Mouse (Mus musculus): ENCODE data around the gene Myo1f.
A peak's percentile ranks its signal among the peaks of the same experiment; 100 is the strongest.
"Not testable (repeated sequence)": the region's sequence is repeated elsewhere in the genome, so short reads cannot be mapped to it uniquely, and the experiment has no call there.

Gene Myo1f

DNA sequence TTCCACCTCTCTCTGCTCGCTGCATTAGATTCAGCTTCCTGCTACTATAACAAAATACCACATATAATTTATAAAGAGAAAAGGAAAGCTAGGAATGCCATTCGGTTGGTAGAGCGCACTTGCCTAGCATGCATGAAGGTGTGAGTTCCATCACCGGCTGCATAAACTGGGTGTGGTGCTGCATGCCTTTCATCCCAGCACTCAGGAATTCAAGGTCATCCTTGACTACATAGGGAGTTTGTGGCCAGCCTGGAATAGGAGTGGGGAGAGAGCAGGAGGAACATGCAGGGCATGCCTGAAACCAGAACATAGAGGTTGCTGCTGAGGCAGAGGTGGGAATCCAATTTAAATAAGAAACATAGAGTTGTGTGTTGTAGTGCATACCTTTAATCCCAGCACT, 28.6 kb downstream of the Myo1f start:
- DNase-seq (ENCODE audit: low spot score in 2 of 2) = no peak

DNA sequence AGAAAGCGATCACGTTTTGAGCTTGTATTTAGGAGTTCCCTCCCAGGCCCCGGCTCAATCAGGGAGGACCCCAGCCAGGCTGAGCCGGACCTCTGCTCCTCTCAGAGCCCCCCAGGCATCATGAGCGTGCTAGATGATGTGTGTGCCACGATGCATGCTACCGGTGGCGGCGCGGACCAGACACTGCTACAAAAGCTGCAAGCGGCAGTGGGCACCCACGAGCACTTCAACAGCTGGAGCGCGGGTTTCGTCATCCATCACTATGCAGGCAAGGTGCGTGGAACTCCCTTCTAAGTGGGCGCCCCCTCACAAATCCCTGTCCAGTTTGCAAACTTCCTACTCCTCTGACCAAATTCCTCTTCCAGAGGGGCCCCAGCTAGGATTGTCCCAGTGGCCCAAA, 30.5 kb downstream of the Myo1f start:
- no peak for DNase-seq (ENCODE audit: low spot score in 2 of 2)

DNA sequence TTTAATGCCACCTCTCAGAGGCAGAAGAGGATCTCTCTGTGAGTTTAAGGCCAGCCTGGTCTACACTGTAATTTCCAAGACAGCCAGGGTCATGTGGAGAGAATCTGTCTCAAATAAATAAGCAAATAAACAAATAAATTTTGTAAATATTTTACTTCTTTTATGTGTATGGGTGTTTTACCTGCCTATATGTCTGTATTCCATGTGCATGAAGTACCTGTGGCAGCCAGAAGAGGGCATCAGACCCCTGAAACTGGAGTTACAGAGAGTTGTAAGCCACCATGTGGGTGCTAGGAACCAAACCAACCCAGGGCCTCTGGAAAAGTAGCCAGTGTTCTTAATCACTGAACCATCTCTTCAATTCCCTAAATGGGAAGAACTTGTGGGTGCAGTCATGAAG, 41.8 kb downstream of the Myo1f start:
- DNase-seq (ENCODE audit: low spot score in 2 of 2) = no peak

DNA sequence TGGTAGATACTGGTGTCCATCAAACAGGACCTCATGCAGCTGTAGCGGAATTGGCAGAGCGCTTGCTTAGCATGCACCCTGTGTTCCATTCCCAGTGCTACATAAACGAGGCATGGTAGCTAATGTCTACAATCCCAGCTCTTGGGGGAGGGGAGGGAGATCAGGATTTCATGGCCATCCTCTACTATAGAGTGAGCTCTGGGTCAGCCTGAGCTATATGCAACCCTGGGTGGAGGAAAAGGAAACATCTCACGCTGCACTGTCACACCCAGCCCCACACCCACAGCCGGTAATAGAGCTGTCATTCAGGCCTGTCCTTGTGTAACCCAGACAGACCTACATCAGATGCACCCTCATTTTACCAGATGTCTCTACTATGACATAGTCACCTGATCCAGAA, 43.0 kb downstream of the Myo1f start:
- DNase-seq (ENCODE audit: low spot score in 2 of 2) = no peak

DNA sequence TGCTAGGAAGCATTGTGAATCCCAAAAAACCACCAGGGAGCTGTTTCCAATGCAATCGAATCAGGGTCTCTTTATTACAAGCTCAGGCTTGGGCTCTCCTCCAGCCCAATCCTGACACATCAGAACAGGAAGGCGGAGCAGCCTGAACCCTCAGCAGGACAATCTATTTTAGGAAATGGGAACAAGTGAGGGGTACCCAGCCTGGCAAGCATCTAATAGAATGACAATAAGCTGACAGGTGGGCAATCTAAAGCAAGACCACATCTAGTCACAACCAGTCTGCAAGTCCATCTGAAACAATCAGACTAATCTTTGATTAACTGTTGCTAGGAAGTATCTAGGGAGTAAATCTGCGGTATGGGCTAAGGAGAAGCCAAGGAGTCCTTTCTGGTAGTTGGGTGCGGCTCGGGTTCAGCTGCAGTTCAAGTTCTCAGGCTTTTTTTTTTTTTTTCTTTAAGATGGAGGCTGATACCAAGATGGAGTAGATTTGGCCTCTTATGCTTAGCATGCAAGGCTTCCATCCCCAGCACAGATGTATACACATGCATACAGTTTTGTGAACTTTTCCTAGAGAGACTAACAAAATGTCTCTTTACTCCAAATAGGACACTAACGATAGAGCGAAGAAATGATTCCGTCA, 44.4 kb downstream of the Myo1f start:
- no peak for DNase-seq (ENCODE audit: low spot score in 2 of 2)

DNA sequence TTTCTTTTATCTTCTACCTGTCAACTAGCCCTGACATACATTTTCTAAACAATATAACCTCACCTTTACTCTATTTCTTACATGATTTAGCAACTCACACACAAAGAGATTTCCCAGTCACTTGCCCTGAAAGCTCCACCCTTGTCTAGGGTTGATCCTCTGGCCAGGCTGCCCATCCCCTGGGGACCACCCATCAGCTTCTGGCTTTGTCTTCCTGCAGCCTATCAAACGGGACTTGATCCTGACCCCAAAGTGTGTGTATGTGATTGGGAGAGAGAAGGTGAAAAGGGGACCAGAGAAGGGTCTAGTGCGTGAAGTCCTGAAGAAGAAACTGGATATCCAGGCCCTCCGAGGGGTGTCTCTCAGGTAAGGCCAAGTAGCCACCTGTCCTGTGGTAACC, 45.3 kb downstream of the Myo1f start:
- no peak for DNase-seq (ENCODE audit: low spot score in 2 of 2)

DNA sequence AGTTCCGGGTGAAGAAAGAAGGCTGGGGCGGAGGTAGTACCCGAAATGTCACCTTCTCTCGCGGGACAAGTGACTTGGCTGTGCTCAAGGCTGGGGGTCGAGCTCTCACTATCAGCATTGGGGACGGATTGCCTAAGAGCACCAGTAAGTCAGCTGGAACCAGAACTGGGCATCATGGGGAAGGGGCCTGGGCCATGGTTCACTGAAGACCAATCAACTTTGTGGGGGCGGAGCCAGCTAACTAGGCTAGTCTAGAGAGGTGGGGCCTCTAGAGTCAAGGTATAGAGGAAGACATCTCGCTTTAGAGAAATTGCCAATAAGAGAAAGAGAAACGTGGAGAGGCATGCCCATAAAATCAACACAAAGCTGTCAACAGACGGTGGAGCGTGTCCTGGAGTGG, 46.4 kb downstream of the Myo1f start:
- DNase-seq (ENCODE audit: low spot score in 2 of 2) = no peak

DNA sequence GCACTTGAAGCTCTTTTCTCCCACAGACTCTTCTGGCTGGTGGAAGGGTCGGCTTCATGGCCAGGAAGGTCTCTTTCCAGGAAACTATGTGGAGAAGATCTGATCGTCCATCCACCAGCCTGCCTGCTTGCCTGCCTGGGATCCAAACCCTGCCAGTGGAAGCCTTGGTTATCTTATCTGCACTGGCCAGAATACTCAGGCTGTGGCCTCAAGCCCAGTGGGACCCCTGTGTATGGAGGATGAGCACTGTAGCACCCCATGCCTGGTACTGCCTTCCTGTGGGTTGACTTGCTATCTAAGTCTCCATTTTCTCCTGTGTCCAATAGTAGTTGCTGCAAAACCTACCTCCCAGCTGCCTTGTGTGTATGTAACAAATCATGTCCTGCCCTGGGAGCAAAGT, 51.8 kb downstream of the Myo1f start:
- DNase-seq (ENCODE audit: low spot score in 2 of 2) = no peak

DNA sequence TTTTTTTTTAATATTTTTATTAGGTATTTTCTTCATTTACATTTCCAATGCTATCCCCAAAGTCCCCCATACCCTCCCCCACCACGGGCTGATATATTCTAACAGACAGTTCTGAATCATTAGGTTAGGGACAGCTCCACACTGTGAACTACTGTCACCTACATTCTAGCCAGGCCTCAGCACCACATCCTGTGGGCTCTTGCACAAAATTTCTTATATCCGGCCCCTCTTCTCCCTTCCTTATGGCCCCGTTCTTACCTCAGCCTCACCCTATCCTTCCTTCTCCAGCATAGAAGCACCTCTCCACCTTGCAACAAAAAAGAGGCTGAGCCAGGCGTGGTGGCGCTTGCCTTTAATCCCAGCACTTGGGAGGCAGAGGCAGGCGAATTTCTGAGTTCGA, 55.0 kb downstream of the Myo1f start:
- no peak for DNase-seq (ENCODE audit: low spot score in 2 of 2)

DNA sequence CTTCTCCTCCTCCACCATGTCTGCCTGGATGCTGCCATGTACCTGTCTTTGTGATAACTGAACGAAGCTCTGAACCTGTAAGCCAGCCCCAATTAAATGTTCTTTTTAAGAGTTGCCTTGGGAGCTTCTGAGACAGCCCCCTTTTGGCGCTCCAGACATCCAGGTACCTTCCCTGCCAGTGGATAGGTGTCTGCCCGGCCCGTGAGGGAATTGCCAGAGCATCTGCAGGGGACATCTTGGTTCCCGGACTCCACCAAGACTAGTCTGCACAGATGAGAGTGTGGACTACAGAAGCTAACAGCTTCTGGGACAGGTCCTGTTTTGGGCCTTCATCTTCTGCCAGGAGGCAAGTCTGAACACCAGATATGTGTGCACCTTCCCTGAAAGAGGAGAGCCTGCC, 58.2 kb downstream of the Myo1f start:
- DNase-seq (ENCODE audit: low spot score in 2 of 2) = not testable (repeated sequence)

DNA sequence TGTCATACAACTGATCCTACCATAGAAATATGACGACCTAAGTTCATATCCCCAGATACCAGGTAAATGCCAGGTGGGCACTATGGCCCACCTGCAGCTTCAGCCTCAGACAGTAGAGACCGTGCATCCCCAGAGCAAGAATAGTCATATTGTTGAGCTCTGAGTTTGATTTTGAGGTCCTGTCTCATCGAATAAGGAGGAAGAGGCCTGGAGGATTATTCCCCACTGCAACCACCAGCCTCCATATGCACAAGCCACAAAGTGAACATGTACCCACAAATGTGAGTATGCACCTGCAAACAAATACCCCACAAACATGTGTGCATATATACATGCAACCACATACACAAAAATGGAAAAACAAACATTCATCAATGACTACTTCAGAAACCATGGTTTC, 71.8 kb downstream of the Myo1f start:
- DNase-seq (ENCODE audit: low spot score in 2 of 2) = no peak

DNA sequence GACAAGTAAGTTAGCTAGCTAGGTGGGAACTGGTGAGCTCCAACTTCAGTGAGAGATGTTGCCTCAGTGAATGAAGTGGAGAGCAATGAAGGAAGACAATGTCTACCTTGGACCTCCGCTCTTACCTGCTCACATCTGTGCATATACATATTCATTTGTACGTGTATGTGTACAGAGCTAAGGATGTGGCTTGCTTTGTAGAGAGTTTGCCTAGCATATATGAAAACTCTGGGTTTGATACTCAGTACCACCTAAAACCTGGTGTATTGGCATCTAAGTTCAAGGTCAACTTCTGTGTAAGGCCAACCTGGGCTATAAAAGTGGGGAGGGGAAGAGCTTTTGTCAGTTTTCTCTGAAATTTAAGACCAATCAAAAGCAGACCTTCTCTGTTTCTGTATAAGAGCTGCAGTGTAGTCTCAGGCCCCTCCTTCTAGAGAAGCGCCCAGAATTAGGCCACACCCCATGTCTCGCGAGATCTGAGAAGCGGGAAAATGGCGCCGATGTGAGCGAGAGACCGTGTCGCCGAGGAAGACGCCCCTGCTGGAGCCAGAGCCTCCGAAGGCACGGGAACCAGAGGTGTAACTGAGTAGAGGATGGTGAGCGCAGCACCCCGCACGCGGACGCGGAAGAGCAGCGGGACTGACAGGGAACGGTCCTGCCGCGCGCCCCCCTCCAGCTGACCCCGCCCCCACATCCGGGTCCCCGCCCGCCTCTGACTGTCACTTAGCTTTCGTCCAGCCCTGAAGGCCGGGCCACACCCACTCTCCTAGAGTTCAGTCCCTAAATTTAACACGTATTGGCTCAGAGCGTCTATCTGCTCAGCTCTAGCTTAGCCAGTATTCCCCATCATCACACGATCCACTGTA, 73.3 kb downstream of the Myo1f start, which contains the start of gene Zfp414:
Gene Zfp414, plus strand, starts transcription at position 470 of the 866 bp plus-strand sequence.
- DNase-seq (ENCODE audit: low spot score in 2 of 2) = peak; percentile 87 to 91

DNA sequence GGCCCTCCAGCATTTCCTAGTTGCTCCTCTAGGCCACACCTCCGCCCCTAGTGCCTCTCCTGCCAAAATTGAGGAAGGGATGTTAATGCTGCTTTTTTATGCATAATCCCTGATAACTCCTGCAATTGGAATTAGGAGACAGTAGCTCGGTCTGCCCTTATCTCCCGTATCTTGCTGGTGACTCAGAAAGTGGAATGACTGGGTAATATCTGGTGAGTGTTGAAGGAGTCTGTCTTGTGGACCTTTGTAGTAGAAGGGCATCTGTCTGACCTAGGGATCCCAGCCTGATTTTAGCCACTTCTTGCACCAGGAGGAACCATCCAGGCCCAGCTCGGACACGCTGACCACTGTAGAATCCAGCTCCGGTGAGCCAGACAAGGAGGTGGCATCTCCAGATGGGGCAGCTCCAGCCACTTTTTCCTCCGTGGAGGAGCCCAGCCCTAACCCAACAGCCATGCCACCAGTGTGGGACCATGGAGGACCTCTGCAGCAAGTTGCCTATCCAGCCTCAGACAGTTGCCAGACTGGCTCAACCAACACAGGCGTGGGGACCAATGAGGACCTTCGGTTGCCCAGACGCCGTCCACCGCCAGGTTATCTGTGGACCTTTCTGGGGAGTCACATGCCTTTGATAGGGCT, 74.1 kb downstream of the Myo1f start:
- DNase-seq (ENCODE audit: low spot score in 2 of 2) = no peak

DNA sequence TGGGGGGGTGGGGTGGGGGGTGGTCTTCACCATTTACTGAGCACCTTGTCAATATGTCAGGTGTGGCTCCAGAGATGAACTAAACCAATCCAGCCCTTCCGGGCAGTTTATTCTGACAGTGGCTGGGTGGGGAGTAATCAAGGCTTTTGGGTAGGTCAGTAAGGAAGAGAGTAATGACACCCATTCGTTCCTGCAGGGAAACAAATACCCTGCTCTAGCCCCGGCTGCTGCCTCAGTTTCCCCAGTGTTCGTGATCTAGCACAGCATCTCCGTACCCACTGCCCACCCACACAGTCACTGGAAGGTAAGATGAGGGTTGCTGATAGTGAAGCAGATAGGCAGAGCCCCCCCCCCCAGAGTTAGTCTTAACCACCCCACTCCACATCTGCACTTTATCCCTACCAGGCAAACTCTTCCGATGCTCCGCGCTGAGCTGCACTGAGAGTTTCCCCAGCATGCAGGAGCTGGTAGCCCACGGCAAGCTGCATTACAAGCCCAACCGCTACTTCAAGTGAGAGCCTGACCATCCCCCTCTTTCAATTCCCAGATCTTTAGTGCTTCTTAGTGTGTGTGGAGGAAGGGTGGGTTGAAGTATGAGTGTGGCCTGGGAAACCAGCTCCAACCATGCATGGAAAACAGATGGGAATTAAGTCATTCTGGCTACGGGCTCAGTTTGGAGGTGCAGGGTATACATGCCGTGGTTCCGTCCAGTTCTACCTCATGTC, 74.8 kb downstream of the Myo1f start:
- DNase-seq (ENCODE audit: low spot score in 2 of 2) = no peak

DNA sequence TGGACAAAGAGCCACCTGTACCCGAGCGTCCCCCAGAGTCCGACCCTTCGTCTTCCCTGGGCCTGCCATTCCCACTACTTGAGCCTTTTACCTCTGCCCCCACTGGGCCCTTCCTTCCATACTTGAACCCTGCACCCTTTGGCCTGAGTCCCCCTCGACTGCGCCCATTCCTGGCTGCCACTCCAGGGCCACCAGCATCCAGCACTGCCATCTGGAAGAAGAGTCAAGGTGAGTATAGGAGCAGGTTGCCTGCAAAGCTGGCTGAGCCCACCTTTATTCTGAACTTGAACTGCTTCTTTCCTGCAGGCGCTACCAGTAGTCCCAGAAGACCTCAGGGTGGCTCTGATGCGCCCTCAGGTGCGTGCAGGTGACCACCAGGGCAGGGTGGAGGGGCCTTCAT, 75.7 kb downstream of the Myo1f start:
- DNase-seq (ENCODE audit: low spot score in 2 of 2) = no peak

DNA sequence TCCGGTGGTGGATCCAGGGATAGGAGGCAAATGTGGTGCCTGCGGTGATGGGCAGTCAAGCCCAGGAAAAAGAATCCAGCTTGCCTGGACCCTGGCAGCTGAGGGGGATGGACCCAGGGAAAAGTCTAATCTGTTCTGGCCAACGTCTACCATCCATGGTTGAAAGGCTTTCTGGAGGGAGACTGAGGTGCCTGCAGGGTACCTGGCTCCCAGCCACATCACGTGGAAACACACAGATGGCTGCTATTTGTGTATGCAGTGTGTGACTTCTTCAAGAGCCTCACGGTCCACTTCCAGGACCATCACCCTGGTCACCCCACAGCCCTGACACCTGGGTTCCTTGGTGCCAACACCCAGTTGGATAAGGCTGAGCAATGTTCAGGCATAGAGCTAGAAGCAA, 76.3 kb downstream of the Myo1f start:
- no peak for DNase-seq (ENCODE audit: low spot score in 2 of 2)

DNA sequence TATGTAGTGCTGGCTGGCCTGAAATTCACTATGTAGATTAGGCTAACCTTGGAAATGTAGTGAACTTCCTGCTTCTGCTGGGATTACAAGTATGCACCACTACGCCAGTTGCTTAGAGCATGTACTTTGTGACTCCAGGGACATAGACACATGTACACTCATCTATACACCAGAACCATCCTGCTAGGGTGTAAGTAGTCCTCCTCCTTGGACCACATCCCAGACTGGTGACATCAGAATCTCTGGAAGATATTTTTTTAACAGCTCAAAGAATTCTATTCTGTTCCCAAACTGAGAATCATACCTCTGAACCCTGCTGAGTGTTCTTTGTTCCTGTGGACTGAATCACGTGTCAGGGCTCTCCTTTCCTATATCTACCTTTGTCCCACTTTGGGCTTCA, 81.5 kb downstream of the Myo1f start:
- no peak for DNase-seq (ENCODE audit: low spot score in 2 of 2)

DNA sequence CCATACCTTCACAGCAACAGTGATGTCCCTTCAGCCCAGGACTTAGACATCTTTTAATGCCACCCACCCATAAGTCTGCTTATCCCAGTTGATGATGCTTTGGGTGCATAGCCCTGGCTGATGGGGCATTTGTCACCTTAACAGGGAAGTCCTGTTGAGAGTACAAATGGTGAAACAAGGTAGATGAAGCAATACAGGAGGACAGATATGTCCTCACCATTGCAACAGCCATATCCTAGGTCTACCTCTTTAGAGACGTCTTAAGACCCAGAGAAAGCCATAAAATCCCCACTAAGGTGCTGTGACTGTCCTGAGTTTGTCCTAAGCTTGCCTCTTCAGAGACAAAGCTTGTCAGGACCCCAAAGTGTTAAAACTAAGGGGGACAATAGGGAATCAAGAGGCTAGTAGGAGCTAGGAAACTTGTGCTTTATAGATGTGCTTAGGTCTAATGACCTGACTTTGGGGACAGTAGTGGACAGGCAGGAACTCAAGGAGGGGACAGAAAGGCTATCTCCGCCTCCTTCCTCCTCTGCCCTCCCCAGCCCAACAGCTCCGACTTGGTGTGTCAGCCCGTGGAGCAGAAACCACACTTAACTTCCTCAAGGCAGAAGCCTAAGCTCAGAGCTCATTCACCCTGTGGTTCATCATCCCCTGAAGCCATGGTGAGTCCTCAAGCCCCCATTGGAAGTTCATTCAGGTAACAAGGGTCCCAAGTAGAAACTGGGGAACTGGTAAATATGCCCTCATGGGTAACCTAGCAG, 82.2 kb downstream of the Myo1f start, which contains the start of gene Pram1:
Gene Pram1, plus strand, starts transcription at position 541 of the 761 bp plus-strand sequence.
- no peak for DNase-seq (ENCODE audit: low spot score in 2 of 2)

DNA sequence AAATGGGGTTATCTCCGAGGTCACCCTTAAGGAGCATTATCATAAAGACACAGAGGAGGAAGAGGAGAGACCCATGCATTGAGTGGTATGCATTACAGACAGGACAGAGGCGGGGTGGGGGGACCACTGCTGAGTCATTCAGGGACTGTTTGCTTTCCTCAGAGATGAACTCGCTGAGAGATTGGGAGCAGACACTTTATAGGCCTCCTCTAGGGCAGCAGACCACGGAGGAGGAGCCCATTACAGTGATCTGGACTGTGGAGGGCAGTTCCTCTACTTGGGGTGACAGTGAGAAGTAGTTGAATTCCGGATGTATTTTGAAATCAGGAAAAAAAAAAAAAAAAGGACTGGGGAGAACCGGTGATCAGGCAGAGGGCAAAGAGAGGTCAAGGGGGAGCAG, 84.2 kb downstream of the Myo1f start:
- no peak for DNase-seq (ENCODE audit: low spot score in 2 of 2)

DNA sequence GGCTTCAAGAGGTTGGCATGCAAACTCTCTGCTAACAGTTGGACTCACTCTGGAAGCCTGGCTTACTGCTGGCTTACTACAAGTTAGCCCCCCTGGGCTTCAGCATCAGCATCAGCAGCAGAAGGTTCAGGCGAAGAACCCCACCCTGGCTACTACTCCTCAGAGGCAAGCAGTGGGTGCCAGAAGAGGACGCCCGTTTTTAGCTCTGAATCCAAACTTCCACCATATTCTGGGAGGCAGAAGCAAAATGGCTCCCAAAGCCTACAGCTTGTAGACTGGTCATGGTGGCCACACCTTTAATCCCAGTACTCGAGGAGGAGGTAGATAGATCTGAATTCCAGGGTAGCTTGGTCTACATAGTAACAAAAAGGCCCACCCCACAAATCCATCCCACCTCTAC, 88.6 kb downstream of the Myo1f start:
- no peak for DNase-seq (ENCODE audit: low spot score in 2 of 2)

DNA sequence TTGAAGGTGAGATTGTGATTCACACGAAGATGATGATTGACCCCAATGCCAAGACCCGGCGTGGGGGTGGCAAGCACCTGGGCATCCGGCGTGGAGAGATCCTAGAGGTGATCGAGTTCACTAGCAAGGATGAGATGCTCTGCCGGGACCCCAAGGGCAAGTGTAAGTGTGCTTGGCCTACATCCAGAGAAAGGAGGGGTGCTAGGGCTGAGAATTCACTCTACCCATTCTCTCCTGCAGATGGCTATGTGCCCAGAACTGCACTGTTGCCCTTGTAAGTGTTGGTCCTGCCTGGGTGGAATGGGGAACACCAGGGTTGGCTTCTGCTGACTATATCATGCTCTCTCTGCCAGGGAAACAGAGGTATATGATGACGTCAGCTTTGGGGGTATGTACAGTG, 89.6 kb downstream of the Myo1f start:
- no peak for DNase-seq (ENCODE audit: low spot score in 2 of 2)
